Mouse (Mus musculus): Measurements from ENCODE around the gene Usp37. TPM values are rescaled to one million over a fixed set of nuclear protein-coding genes. Genes with fewer than 3 reads are reported as not detected.

Usp37 gene
- polyA plus RNA-seq, 1 experiment from 2014 or later, result 12.1 TPM

- Histone ChIP-seq H3K9me3 (replicated peaks; ENCODE audit: control insufficient read depth, low read length) (peaks cover 8% of the 10 kb centered on the region; the same call in 1 of the 2 replicates), H3K27ac (ENCODE audit: low read length) (no peak overlapping the region), H3K36me3 (ENCODE audit: control insufficient read depth, insufficient read depth) (no peaks in the 10 kb centered on the region), H3K4me2 (ENCODE audit: low read depth, low read length) (no peak overlapping the region), H3K9ac (ENCODE audit: low read depth, low read length) (no peak overlapping the region), H3K4me1 (ENCODE audit: control insufficient read depth, low read depth, low read length) (peaks cover 10% of the 10 kb centered on the region), H3K4me3 (ENCODE audit: low read depth, low read length) (no peak overlapping the region), H3K27me3 (ENCODE audit: control insufficient read depth, insufficient read depth, low read depth, low read length) (no peaks in the 10 kb centered on the region)
- WGBS (ENCODE audit: insufficient replicate concordance), result 70% methylated on average over 8 of the region's 8 CpGs
- no peak for ATAC-seq (ENCODE audit: low read depth)
Measured at GRCm38 (mm10) chr1:74412711-74413110, 131.4 kb downstream of the Usp37 start.

GRCm38 (mm10) chr1:74411753-74412325, 132.2 kb downstream of the Usp37 start:
- Histone ChIP-seq H3K9ac (ENCODE audit: low read depth, low read length) (no peak overlapping the region), H3K36me3 (ENCODE audit: control insufficient read depth, insufficient read depth) (no peaks in the 10 kb centered on the region), H3K4me1 (ENCODE audit: control insufficient read depth, low read depth, low read length) (peaks cover 10% of the 10 kb centered on the region), H3K4me3 (ENCODE audit: low read depth, low read length) (no peak overlapping the region), H3K27ac (ENCODE audit: low read length) (no peak overlapping the region), H3K9me3 (replicated peaks; ENCODE audit: control insufficient read depth, low read length) (peaks cover 8% of the 10 kb centered on the region; the same call in 1 of the 2 replicates), H3K4me2 (ENCODE audit: low read depth, low read length) (no peak overlapping the region), H3K27me3 (ENCODE audit: control insufficient read depth, insufficient read depth, low read depth, low read length) (no peaks in the 10 kb centered on the region)
- WGBS (ENCODE audit: insufficient replicate concordance), result 54% methylated on average over 2 of the region's 2 CpGs
- no peak for ATAC-seq (ENCODE audit: low read depth)

GRCm38 (mm10) chr1:74408589-74409504, 135.2 kb downstream of the Usp37 start, which contains the start of gene Vil1:
Vil1 (plus strand) TSS chr1:74409376.
- H3K4me1 ChIP-seq (ENCODE audit: control insufficient read depth, low read depth, low read length), result no peaks in the 10 kb centered on the region
- no peaks in the 10 kb centered on the region for H3K36me3 ChIP-seq (ENCODE audit: control insufficient read depth, insufficient read depth)
- H3K27me3 ChIP-seq (ENCODE audit: control insufficient read depth, insufficient read depth, low read depth, low read length), result no peaks in the 10 kb centered on the region
- no peaks in the 10 kb centered on the region for H3K9me3 ChIP-seq (replicated peaks; ENCODE audit: control insufficient read depth, low read length)
- H3K4me3 ChIP-seq (ENCODE audit: low read depth, low read length), result no peak within 1 kb of the TSS
- 42% methylated on average over 15 of the region's 15 CpGs for WGBS (ENCODE audit: insufficient replicate concordance)
- ATAC-seq (ENCODE audit: low read depth), result no peak
- no peak within 1 kb of the TSS for H3K4me2 ChIP-seq (ENCODE audit: low read depth, low read length)
- H3K9ac ChIP-seq (ENCODE audit: low read depth, low read length), result no peak within 1 kb of the TSS
- H3K27ac ChIP-seq (ENCODE audit: low read length), result no peak within 1 kb of the TSS

GRCm38 (mm10) chr1:74404206-74404605, 139.9 kb downstream of the Usp37 start:
- no peak for ATAC-seq (ENCODE audit: low read depth)
- no peak overlapping the region for H3K4me2 ChIP-seq (ENCODE audit: low read depth, low read length)
- WGBS (ENCODE audit: insufficient replicate concordance), result 69% methylated on average over 4 of the region's 4 CpGs
- H3K27me3 ChIP-seq (ENCODE audit: control insufficient read depth, insufficient read depth, low read depth, low read length), result no peaks in the 10 kb centered on the region
- H3K9ac ChIP-seq (ENCODE audit: low read depth, low read length), result no peak overlapping the region
- no peaks in the 10 kb centered on the region for H3K9me3 ChIP-seq (replicated peaks; ENCODE audit: control insufficient read depth, low read length)
- H3K4me1 ChIP-seq (ENCODE audit: control insufficient read depth, low read depth, low read length), result peaks cover 18% of the 10 kb centered on the region
- H3K27ac ChIP-seq (ENCODE audit: low read length), result no peak overlapping the region
- no peaks in the 10 kb centered on the region for H3K36me3 ChIP-seq (ENCODE audit: control insufficient read depth, insufficient read depth)
- H3K4me3 ChIP-seq (ENCODE audit: low read depth, low read length), result no peak overlapping the region

- Histone ChIP-seq H3K4me2 (ENCODE audit: low read depth, low read length) (peak overlapping the region; percentile 61), H3K36me3 (ENCODE audit: control insufficient read depth, insufficient read depth) (no peaks in the 10 kb centered on the region), H3K9ac (ENCODE audit: low read depth, low read length) (peak overlapping the region; percentile 43), H3K27ac (ENCODE audit: low read length) (peak overlapping the region; percentile 56), H3K27me3 (ENCODE audit: control insufficient read depth, insufficient read depth, low read depth, low read length) (no peaks in the 10 kb centered on the region), H3K9me3 (replicated peaks; ENCODE audit: control insufficient read depth, low read length) (no peaks in the 10 kb centered on the region), H3K4me3 (ENCODE audit: low read depth, low read length) (peak overlapping the region; percentile 20), H3K4me1 (ENCODE audit: control insufficient read depth, low read depth, low read length) (peaks cover 32% of the 10 kb centered on the region)
- WGBS (ENCODE audit: insufficient replicate concordance), result 32% methylated on average over 16 of the region's 16 CpGs
- ATAC-seq (ENCODE audit: low read depth), result no peak
Measured at GRCm38 (mm10) chr1:74401015-74401702, 142.9 kb downstream of the Usp37 start.

GRCm38 (mm10) chr1:74400531-74400930, 143.6 kb downstream of the Usp37 start:
- Histone ChIP-seq H3K9ac (ENCODE audit: low read depth, low read length) (0 out of 2 replicates have a peak overlapping the region, but pooled peaks have one; percentile 30), H3K36me3 (ENCODE audit: control insufficient read depth, insufficient read depth) (no peaks in the 10 kb centered on the region), H3K4me2 (ENCODE audit: low read depth, low read length) (peak overlapping the region; percentile 61), H3K27me3 (ENCODE audit: control insufficient read depth, insufficient read depth, low read depth, low read length) (no peaks in the 10 kb centered on the region), H3K4me1 (ENCODE audit: control insufficient read depth, low read depth, low read length) (peaks cover 32% of the 10 kb centered on the region), H3K9me3 (replicated peaks; ENCODE audit: control insufficient read depth, low read length) (no peaks in the 10 kb centered on the region), H3K4me3 (ENCODE audit: low read depth, low read length) (no peak overlapping the region), H3K27ac (ENCODE audit: low read length) (peak overlapping the region; percentile 56)
- ATAC-seq (ENCODE audit: low read depth), result no peak
- WGBS (ENCODE audit: insufficient replicate concordance), result 51% methylated on average over 3 of the region's 3 CpGs

- peak; percentile 3; the same call in 1 of the 2 replicates for ATAC-seq (ENCODE audit: low read depth)
- peak overlapping the region; percentile 98 for H3K4me2 ChIP-seq (ENCODE audit: low read depth, low read length)
- no peaks in the 10 kb centered on the region for H3K27me3 ChIP-seq (ENCODE audit: control insufficient read depth, insufficient read depth, low read depth, low read length)
- H3K27ac ChIP-seq (ENCODE audit: low read length), result peak overlapping the region; percentile 95
- H3K4me1 ChIP-seq (ENCODE audit: control insufficient read depth, low read depth, low read length), result peaks cover 52% of the 10 kb centered on the region
- H3K9ac ChIP-seq (ENCODE audit: low read depth, low read length), result peak overlapping the region; percentile 77
- H3K9me3 ChIP-seq (replicated peaks; ENCODE audit: control insufficient read depth, low read length), result no peaks in the 10 kb centered on the region
- WGBS (ENCODE audit: insufficient replicate concordance), result 3% methylated on average over 11 of the region's 11 CpGs
- H3K36me3 ChIP-seq (ENCODE audit: control insufficient read depth, insufficient read depth), result peaks cover 20% of the 10 kb centered on the region
- H3K4me3 ChIP-seq (ENCODE audit: low read depth, low read length), result peak overlapping the region; percentile 67
Measured at GRCm38 (mm10) chr1:74397919-74398451, 146.1 kb downstream of the Usp37 start.

GRCm38 (mm10) chr1:74397268-74397918, 146.7 kb downstream of the Usp37 start:
- peak overlapping the region; percentile 67 for H3K4me3 ChIP-seq (ENCODE audit: low read depth, low read length)
- H3K27me3 ChIP-seq (ENCODE audit: control insufficient read depth, insufficient read depth, low read depth, low read length), result no peaks in the 10 kb centered on the region
- no peaks in the 10 kb centered on the region for H3K9me3 ChIP-seq (replicated peaks; ENCODE audit: control insufficient read depth, low read length)
- peak overlapping the region; percentile 95 for H3K27ac ChIP-seq (ENCODE audit: low read length)
- H3K4me2 ChIP-seq (ENCODE audit: low read depth, low read length), result peak overlapping the region; percentile 98
- peak overlapping the region; percentile 77 for H3K9ac ChIP-seq (ENCODE audit: low read depth, low read length)
- under 1% methylated on average over 41 of the region's 41 CpGs for WGBS (ENCODE audit: insufficient replicate concordance)
- H3K36me3 ChIP-seq (ENCODE audit: control insufficient read depth, insufficient read depth), result peaks cover 20% of the 10 kb centered on the region
- H3K4me1 ChIP-seq (ENCODE audit: control insufficient read depth, low read depth, low read length), result peaks cover 58% of the 10 kb centered on the region
- peak; percentile 91 for ATAC-seq (ENCODE audit: low read depth)
